ENCODE assay signal across 17 mouse cellular contexts in genomic region chr2:76109653-76110052, GRCm38 (mm10).
DNase-seq lines count a peak whose midpoint lies in the region; ATAC-seq and TF ChIP-seq lines count a peak whose summit lies in the region.
"Had no signal": no experiment of that assay in that cellular context is flagged by ENCODE, and none has a peak within 500 bp of the region (broad histone marks: within the 10 kb centered on the region; RNA-seq: fewer than 3 reads in every experiment).

No protein-coding gene starts in this region.

- peak overlapping the region; percentile 38; the same call in 1 of the 2 replicates for H3K27ac ChIP-seq in heart, embryonic 10.5 days
- peak overlapping the region; percentile 25; the same call in 1 of the 2 replicates for H3K27ac ChIP-seq in neural tube, embryonic 13.5 days (replicated peaks)
- H3K27ac ChIP-seq in neural tube, embryonic 15.5 days (replicated peaks), result no peak overlapping the region
- no peak overlapping the region for H3K27ac ChIP-seq in intestine, postnatal 0 days (ENCODE audit: low read depth, low read length)
- no peak overlapping the region for H3K27ac ChIP-seq in stomach, postnatal 0 days (replicated peaks)
- H3K27ac ChIP-seq: embryonic facial prominence, embryonic 12.5 days; forebrain, embryonic 13.5 days; liver, embryonic 15.5 days; midbrain, embryonic 12.5 days had no signal

- no peak overlapping the region for H3K4me2 ChIP-seq in neural tube, embryonic 13.5 days
- H3K4me2 ChIP-seq in neural tube, embryonic 15.5 days, result no peak overlapping the region
- H3K4me2 ChIP-seq in intestine, postnatal 0 days (replicated peaks; ENCODE audit: low read depth), result peak overlapping the region; percentile 54
- no peak overlapping the region for H3K4me2 ChIP-seq in stomach, postnatal 0 days (replicated peaks; ENCODE audit: low read depth)
- H3K4me2 ChIP-seq: embryonic facial prominence, embryonic 12.5 days; forebrain, embryonic 13.5 days; liver, embryonic 15.5 days; midbrain, embryonic 12.5 days had no signal

- no peak for TF ChIP-seq CTCF in intestine, postnatal 0 days (IDR thresholded peaks at IDR 0.05; ENCODE audit: low read depth)
- TF ChIP-seq CTCF in stomach, postnatal 0 days (IDR thresholded peaks at IDR 0.05; ENCODE audit: low read depth), result no peak

- no peaks in the 10 kb centered on the region for H3K9me3 ChIP-seq in heart, embryonic 10.5 days
- H3K9me3 ChIP-seq in neural tube, embryonic 13.5 days, result no peaks in the 10 kb centered on the region
- H3K9me3 ChIP-seq in neural tube, embryonic 15.5 days (replicated peaks), result no peaks in the 10 kb centered on the region
- H3K9me3 ChIP-seq in intestine, postnatal 0 days (ENCODE audit: control insufficient read depth), result no peaks in the 10 kb centered on the region
- H3K9me3 ChIP-seq in stomach, postnatal 0 days (ENCODE audit: control insufficient read depth, low read length), result no peaks in the 10 kb centered on the region
- H3K9me3 ChIP-seq: embryonic facial prominence, embryonic 12.5 days; forebrain, embryonic 13.5 days; liver, embryonic 15.5 days; midbrain, embryonic 12.5 days had no signal

- H3K36me3 ChIP-seq in heart, embryonic 10.5 days, result no peaks in the 10 kb centered on the region
- H3K36me3 ChIP-seq in neural tube, embryonic 13.5 days, result no peaks in the 10 kb centered on the region
- no peaks in the 10 kb centered on the region for H3K36me3 ChIP-seq in neural tube, embryonic 15.5 days
- no peaks in the 10 kb centered on the region for H3K36me3 ChIP-seq in intestine, postnatal 0 days (ENCODE audit: control insufficient read depth, insufficient read depth)
- no peaks in the 10 kb centered on the region for H3K36me3 ChIP-seq in stomach, postnatal 0 days (ENCODE audit: control insufficient read depth, insufficient read depth, low read length)
- H3K36me3 ChIP-seq: embryonic facial prominence, embryonic 12.5 days; liver, embryonic 15.5 days; midbrain, embryonic 12.5 days had no signal

- H3K4me1 ChIP-seq in heart, embryonic 10.5 days, result peaks cover 21% of the 10 kb centered on the region
- H3K4me1 ChIP-seq in neural tube, embryonic 13.5 days (replicated peaks), result peaks cover 21% of the 10 kb centered on the region; the same call in 1 of the 2 replicates
- peaks cover 24% of the 10 kb centered on the region for H3K4me1 ChIP-seq in neural tube, embryonic 15.5 days
- no peaks in the 10 kb centered on the region for H3K4me1 ChIP-seq in intestine, postnatal 0 days (replicated peaks; ENCODE audit: control insufficient read depth, insufficient read depth, low read length)
- H3K4me1 ChIP-seq in stomach, postnatal 0 days (replicated peaks; ENCODE audit: control insufficient read depth, insufficient read depth), result no peaks in the 10 kb centered on the region
- H3K4me1 ChIP-seq: liver, embryonic 15.5 days; midbrain, embryonic 12.5 days had no signal

- 0 out of 2 replicates have a peak, but pooled peaks cover 3% of the 10 kb centered on the region for H3K27me3 ChIP-seq in heart, embryonic 10.5 days (ENCODE audit: insufficient read depth, poor library complexity, severe bottlenecking)
- no peaks in the 10 kb centered on the region for H3K27me3 ChIP-seq in neural tube, embryonic 13.5 days
- H3K27me3 ChIP-seq in neural tube, embryonic 15.5 days (replicated peaks), result no peaks in the 10 kb centered on the region
- H3K27me3 ChIP-seq in intestine, postnatal 0 days (replicated peaks; ENCODE audit: control insufficient read depth, insufficient read depth, low read length), result no peaks in the 10 kb centered on the region
- no peaks in the 10 kb centered on the region for H3K27me3 ChIP-seq in stomach, postnatal 0 days (ENCODE audit: control insufficient read depth, insufficient read depth, low read length)
- H3K27me3 ChIP-seq: embryonic facial prominence, embryonic 12.5 days; forebrain, embryonic 13.5 days had no signal

- no peak for TF ChIP-seq EP300 in stomach, postnatal 0 days (optimal IDR thresholded peaks at IDR 0.05)

- 38% methylated on average over 8 of the region's 8 CpGs for WGBS in heart, embryonic 10.5 days
- WGBS in neural tube, embryonic 13.5 days, result 35% methylated on average over 8 of the region's 8 CpGs
- 42% methylated on average over 8 of the region's 8 CpGs for WGBS in neural tube, embryonic 15.5 days
- 9% methylated on average over 8 of the region's 8 CpGs for WGBS in intestine, postnatal 0 days
- 15% methylated on average over 8 of the region's 8 CpGs for WGBS in stomach, postnatal 0 days

- H3K4me3 ChIP-seq in heart, embryonic 10.5 days, result no peak overlapping the region; the same call in 1 of the 2 replicates
- H3K4me3 ChIP-seq in neural tube, embryonic 13.5 days, result no peak overlapping the region
- H3K4me3 ChIP-seq in neural tube, embryonic 15.5 days (replicated peaks), result no peak overlapping the region
- H3K4me3 ChIP-seq in intestine, postnatal 0 days (ENCODE audit: low read depth, low read length), result no peak overlapping the region
- no peak overlapping the region for H3K4me3 ChIP-seq in stomach, postnatal 0 days (ENCODE audit: low read depth, low read length)
- H3K4me3 ChIP-seq: embryonic facial prominence, embryonic 12.5 days; forebrain, embryonic 13.5 days; liver, embryonic 15.5 days; midbrain, embryonic 12.5 days had no signal

- H3K9ac ChIP-seq in neural tube, embryonic 13.5 days, result no peak overlapping the region
- no peak overlapping the region for H3K9ac ChIP-seq in neural tube, embryonic 15.5 days (replicated peaks)
- no peak overlapping the region for H3K9ac ChIP-seq in intestine, postnatal 0 days (ENCODE audit: low read depth, low read length)
- H3K9ac ChIP-seq in stomach, postnatal 0 days (ENCODE audit: low read length), result no peak overlapping the region
- H3K9ac ChIP-seq: embryonic facial prominence, embryonic 12.5 days; forebrain, embryonic 13.5 days; liver, embryonic 15.5 days; midbrain, embryonic 12.5 days had no signal

- no peak for ATAC-seq in neural tube, embryonic 13.5 days (ENCODE audit: low read depth)
- no peak; the same call in 1 of the 2 replicates for ATAC-seq in neural tube, embryonic 15.5 days (ENCODE audit: low FRiP score)
- ATAC-seq in intestine, postnatal 0 days, result peak; percentile 79
- 0 out of 2 replicates have a peak, but pooled peaks have one; percentile 24 for ATAC-seq in stomach, postnatal 0 days (ENCODE audit: low FRiP score, low TSS enrichment)
- ATAC-seq: forebrain, embryonic 13.5 days had no signal

- DNase-seq in heart, embryonic 10.5 days (ENCODE audit: low spot score), result no peak
- DNase-seq in heart, postnatal 4 days, result no peak
- DNase-seq in stomach, postnatal 0 days (ENCODE audit: low spot score), result no peak
- no peak for DNase-seq in embryo, embryonic 11 days
- DNase-seq in layer of hippocampus, postnatal 14 days (ENCODE audit: low spot score in 2 of 2), result no peak
- DNase-seq: B cell, adult 2 months; cerebellum, adult 8-10 months; gastrocnemius, postnatal 36 days; kidney, adult 8-10 months; right cerebral cortex, postnatal 25 days had no signal

Comparison
In these comparisons a context has a peak if more than half of its experiments do, and no peak if none do; other contexts are left out.
1. H3K27ac ChIP-seq: peak in heart, embryonic 10.5 days (single experiment) and neural tube, embryonic 13.5 days (single experiment); none in neural tube, embryonic 15.5 days (single experiment), intestine, postnatal 0 days (single experiment) and stomach, postnatal 0 days (single experiment).
2. ATAC-seq: peak in intestine, postnatal 0 days (single experiment) and stomach, postnatal 0 days (single experiment); none in neural tube, embryonic 13.5 days (single experiment) and neural tube, embryonic 15.5 days (single experiment).